Mouse (Mus musculus) intestine, embryonic 16.5 days (tissue): ENCODE results near the gene Cib4. TPM values are rescaled to one million over a fixed set of nuclear protein-coding genes. Genes with fewer than 3 reads are reported as not detected.

ENCODE experiments used
- ATAC-seq: fragments of 200-750 bp; cut with Nextera tagmentation; 2 replicates; pipeline ENCODE4 v1.8.0; 2017; ENCODE audit warnings: moderate TSS enrichment, moderate library complexity
- H3K27ac ChIP-seq: fragments of 300-500 bp; sonication (generic); 2 replicates; pipeline ENCODE4 v1.5.1; 2014; ENCODE audit warnings: mild to moderate bottlenecking, low read length
- H3K27me3 ChIP-seq: fragments of 300-500 bp; sonication (generic); replicated peaks from 2 replicates; pipeline ENCODE4 v1.6.1; 2014; ENCODE audit warnings: low read length, control low read depth, mixed read lengths; ENCODE audit not compliant: control insufficient read depth, insufficient read depth
- H3K36me3 ChIP-seq: fragments of 300-500 bp; sonication (generic); 2 replicates; pipeline ENCODE4 v1.6.1; 2014; ENCODE audit warnings: low read length, control low read depth; ENCODE audit not compliant: control insufficient read depth, insufficient read depth
- H3K4me1 ChIP-seq: fragments of 300-500 bp; sonication (generic); 2 replicates; pipeline ENCODE4 v1.6.1; 2014; ENCODE audit warnings: low read length, control low read depth, mixed read lengths; ENCODE audit not compliant: control insufficient read depth, insufficient read depth
- H3K4me2 ChIP-seq: fragments of 300-500 bp; sonication (generic); 2 replicates; pipeline ENCODE4 v1.6.1; 2014; ENCODE audit warnings: low read depth, low read length, control low read depth
- H3K4me3 ChIP-seq: fragments of 300-500 bp; sonication (generic); 2 replicates; pipeline ENCODE4 v1.5.1; 2014; ENCODE audit warnings: mild to moderate bottlenecking, low read length
- H3K9ac ChIP-seq: fragments of 300-500 bp; sonication (generic); 2 replicates; pipeline ENCODE4 v1.6.1; 2014; ENCODE audit warnings: low read depth, low read length
- H3K9me3 ChIP-seq: fragments of 300-500 bp; sonication (generic); 2 replicates; pipeline ENCODE4 v1.6.1; 2016; ENCODE audit warnings: low read length, control low read depth; ENCODE audit not compliant: control insufficient read depth
- WGBS: fragments of 180-500 bp; shearing (Covaris S2); extraction: QIAGEN DNeasy Blood & Tissue Kit; methylation state at CpG from one replicate; pipeline ENCODE4 v1.1.7; 2014; 5-methylcytosine and 5-hydroxymethylcytosine counted together
- polyA plus RNA-seq: library from polyadenylated mRNA; unstranded; fragments of >200 nt; fragmentation: Nextera tagmentation; extraction: Ambion mirVana; gene quantifications from 2 replicates; pipeline ENCODE4 v1.2.1, GENCODE M21; 2015

The Cib4 gene
- polyA plus RNA-seq, 1 experiment from 2014 or later, result not detected

- no peak for ATAC-seq
- Histone ChIP-seq H3K36me3 (no peaks in the 10 kb centered on the region), H3K27me3 (peaks cover 21% of the 10 kb centered on the region), H3K4me2 (peak overlapping the region; percentile 82), H3K9me3 (no peaks in the 10 kb centered on the region), H3K27ac (no peak overlapping the region; the same call in 1 of the 2 replicates), H3K4me3 (peak overlapping the region; percentile 62), H3K4me1 (peaks cover 34% of the 10 kb centered on the region), H3K9ac (peak overlapping the region; percentile 73)
- 39% methylated on average over 4 of the region's 4 CpGs for WGBS
Observed at GRCm38 (mm10) chr5:30589069-30589468, 43.4 kb upstream of the Cib4 start.

GRCm38 (mm10) chr5:30588301-30588968, 42.8 kb upstream of the Cib4 start:
- ATAC-seq, result peak; percentile 41
- peak overlapping the region; percentile 73 for H3K9ac ChIP-seq
- under 1% methylated on average over 69 of the region's 70 CpGs for WGBS
- peaks cover 21% of the 10 kb centered on the region for H3K27me3 ChIP-seq
- peaks cover 27% of the 10 kb centered on the region for H3K4me1 ChIP-seq
- H3K9me3 ChIP-seq, result no peaks in the 10 kb centered on the region
- peak overlapping the region; percentile 82 for H3K4me2 ChIP-seq
- peak overlapping the region; percentile 62 for H3K4me3 ChIP-seq
- H3K36me3 ChIP-seq, result no peaks in the 10 kb centered on the region
- H3K27ac ChIP-seq, result peak overlapping the region; percentile 45; the same call in 1 of the 2 replicates

- H3K4me1 ChIP-seq, result peaks cover 21% of the 10 kb centered on the region
- peak within 1 kb of the TSS; percentile 73 for H3K9ac ChIP-seq
- peak; percentile 77 for ATAC-seq
- H3K36me3 ChIP-seq, result no peaks in the 10 kb centered on the region
- H3K9me3 ChIP-seq, result no peaks in the 10 kb centered on the region
- WGBS, result 0% methylated on average over 32 of the region's 54 CpGs
- H3K4me3 ChIP-seq, result peak within 1 kb of the TSS; percentile 62
- H3K4me2 ChIP-seq, result peak within 1 kb of the TSS; percentile 82
- H3K27ac ChIP-seq, result peak within 1 kb of the TSS; percentile 76
- H3K27me3 ChIP-seq, result peaks cover 21% of the 10 kb centered on the region
Observed at GRCm38 (mm10) chr5:30587681-30588300, 42.2 kb upstream of the Cib4 start, which contains the start of gene Kcnk3. TSS of gene Kcnk3 (plus strand) at chr5:30588170.

DNA sequence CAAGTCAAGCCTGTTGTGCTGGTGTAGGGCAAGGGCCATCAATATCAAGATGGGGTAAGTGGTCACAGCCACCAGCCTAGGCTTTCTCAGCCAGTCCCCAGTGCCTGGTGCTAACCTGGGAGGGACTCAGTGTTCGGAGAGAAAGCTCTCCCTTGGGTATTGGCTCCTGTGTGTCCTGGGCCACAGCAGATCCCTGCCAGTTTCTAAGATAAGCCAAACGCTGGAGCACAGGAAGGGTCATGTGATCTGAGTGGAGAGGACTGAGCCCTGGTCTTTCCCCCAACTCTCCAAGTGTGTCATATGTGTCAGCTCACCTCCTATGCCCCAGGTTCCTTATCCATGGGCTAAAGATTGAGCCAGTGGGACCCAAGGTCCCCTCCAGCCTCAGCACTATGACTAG, 41.5 kb upstream of the Cib4 start:
- H3K9me3 ChIP-seq, result no peaks in the 10 kb centered on the region
- H3K4me2 ChIP-seq, result peak overlapping the region; percentile 25; the same call in 1 of the 2 replicates
- peaks cover 15% of the 10 kb centered on the region; the same call in 1 of the 2 replicates for H3K4me1 ChIP-seq
- WGBS, result 27% methylated on average over 2 of the region's 2 CpGs
- peaks cover 21% of the 10 kb centered on the region for H3K27me3 ChIP-seq
- 0 out of 2 replicates have a peak overlapping the region, but pooled peaks have one; percentile 33 for H3K9ac ChIP-seq
- ATAC-seq, result peak; percentile 9; the same call in 1 of the 2 replicates
- no peaks in the 10 kb centered on the region for H3K36me3 ChIP-seq
- peak overlapping the region; percentile 62; the same call in 1 of the 2 replicates for H3K4me3 ChIP-seq
- peak overlapping the region; percentile 76 for H3K27ac ChIP-seq

GRCm38 (mm10) chr5:30586616-30587015, 41.0 kb upstream of the Cib4 start:
- ATAC-seq, result no peak
- no peak overlapping the region for H3K4me2 ChIP-seq
- WGBS, result 76% methylated on average over 3 of the region's 3 CpGs
- H3K9me3 ChIP-seq, result no peaks in the 10 kb centered on the region
- peaks cover 15% of the 10 kb centered on the region; the same call in 1 of the 2 replicates for H3K4me1 ChIP-seq
- peaks cover 21% of the 10 kb centered on the region for H3K27me3 ChIP-seq
- H3K27ac ChIP-seq, result no peak overlapping the region
- H3K36me3 ChIP-seq, result no peaks in the 10 kb centered on the region
- no peak overlapping the region for H3K4me3 ChIP-seq
- no peak overlapping the region for H3K9ac ChIP-seq

DNA sequence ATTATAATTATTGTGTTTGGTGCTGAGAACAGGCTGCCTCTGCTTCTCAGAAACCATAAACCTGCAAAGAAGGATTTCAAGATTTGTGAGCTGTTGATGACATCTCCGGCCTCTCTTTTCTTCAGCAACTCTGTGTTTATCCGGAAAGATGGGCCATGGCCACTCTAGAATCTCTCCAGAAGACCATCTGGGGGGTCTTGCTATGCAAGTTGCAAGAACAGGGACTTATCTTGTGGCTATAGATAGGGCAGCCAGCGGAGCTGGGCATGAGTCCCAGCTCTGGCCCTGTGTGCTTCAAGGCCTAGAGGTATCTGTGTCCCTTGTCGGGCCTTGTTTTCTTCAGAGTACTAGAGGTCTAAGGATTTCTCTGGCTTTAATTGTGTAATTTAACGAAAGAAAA, 36.4 kb upstream of the Cib4 start:
- no peaks in the 10 kb centered on the region for H3K4me1 ChIP-seq
- no peak overlapping the region for H3K4me2 ChIP-seq
- H3K9me3 ChIP-seq, result no peaks in the 10 kb centered on the region
- no peaks in the 10 kb centered on the region; the same call in 1 of the 2 replicates for H3K27me3 ChIP-seq
- ATAC-seq, result no peak
- no peak overlapping the region for H3K4me3 ChIP-seq
- H3K27ac ChIP-seq, result no peak overlapping the region
- WGBS, result 79% methylated on average over 5 of the region's 5 CpGs
- H3K36me3 ChIP-seq, result no peaks in the 10 kb centered on the region
- H3K9ac ChIP-seq, result no peak overlapping the region

- Histone ChIP-seq H3K27ac (no peak overlapping the region), H3K9me3 (no peaks in the 10 kb centered on the region), H3K9ac (no peak overlapping the region), H3K4me1 (no peaks in the 10 kb centered on the region), H3K4me2 (no peak overlapping the region), H3K27me3 (no peaks in the 10 kb centered on the region), H3K4me3 (no peak overlapping the region), H3K36me3 (no peaks in the 10 kb centered on the region)
- no peak for ATAC-seq
- WGBS, result 68% methylated on average over 6 of the region's 6 CpGs
Observed at GRCm38 (mm10) chr5:30580725-30581124, 35.1 kb upstream of the Cib4 start.

- WGBS, result 76% methylated on average over 6 of the region's 6 CpGs
Observed at GRCm38 (mm10) chr5:30578445-30579080, 32.9 kb upstream of the Cib4 start.

DNA sequence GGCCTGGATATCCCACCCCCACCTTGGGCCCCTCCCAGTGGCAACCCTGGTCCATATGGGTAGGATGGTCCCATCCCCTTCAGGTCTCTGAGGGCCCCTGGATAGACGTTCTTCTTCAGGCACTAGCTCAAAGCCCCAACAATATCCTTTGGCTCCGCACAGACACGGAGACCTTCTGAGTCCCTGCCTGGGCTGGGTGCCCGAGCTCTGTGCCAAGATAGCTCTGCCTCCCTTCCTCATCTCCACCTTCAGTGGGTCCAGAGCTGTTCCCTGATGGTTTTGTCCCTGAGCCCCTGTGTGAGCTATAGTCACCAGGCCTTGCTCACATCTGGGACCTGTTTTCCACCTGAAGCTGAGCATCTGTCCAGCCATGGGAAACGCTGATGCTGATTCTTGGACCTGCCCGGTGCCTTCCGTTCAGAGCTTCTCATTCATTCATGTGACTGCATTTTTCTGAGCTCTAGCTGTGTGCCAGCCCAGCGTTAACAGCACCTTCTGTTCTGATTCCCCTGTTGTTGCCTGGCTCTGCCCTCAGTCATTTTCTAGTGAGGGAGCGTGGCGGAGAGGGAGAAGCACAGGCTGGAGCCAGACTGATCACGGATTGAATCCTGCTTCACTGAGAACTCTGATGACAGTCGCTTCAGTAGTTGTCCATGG, 32.1 kb upstream of the Cib4 start:
- H3K9me3 ChIP-seq, result no peaks in the 10 kb centered on the region
- H3K36me3 ChIP-seq, result no peaks in the 10 kb centered on the region
- WGBS, result 78% methylated on average over 12 of the region's 12 CpGs
- H3K4me2 ChIP-seq, result no peak overlapping the region
- H3K27ac ChIP-seq, result no peak overlapping the region
- H3K4me1 ChIP-seq, result no peaks in the 10 kb centered on the region
- H3K9ac ChIP-seq, result no peak overlapping the region
- H3K27me3 ChIP-seq, result no peaks in the 10 kb centered on the region
- ATAC-seq, result no peak
- H3K4me3 ChIP-seq, result no peak overlapping the region

More at GRCm38 (mm10) chr5:30578445-30579080, 32.9 kb upstream of the Cib4 start:
- H3K4me1 ChIP-seq, result no peaks in the 10 kb centered on the region
- no peak overlapping the region for H3K4me3 ChIP-seq
- no peaks in the 10 kb centered on the region for H3K9me3 ChIP-seq
- no peak overlapping the region for H3K9ac ChIP-seq
- no peak overlapping the region for H3K4me2 ChIP-seq
- H3K36me3 ChIP-seq, result no peaks in the 10 kb centered on the region
- no peak overlapping the region for H3K27ac ChIP-seq
- H3K27me3 ChIP-seq, result no peaks in the 10 kb centered on the region
- ATAC-seq, result no peak
